Mouse (Mus musculus) left cerebral cortex, adult 2 months (tissue): ENCODE data around the gene Pdzrn3. TPM values are rescaled to one million over a fixed set of nuclear protein-coding genes. Genes with fewer than 3 reads are reported as not detected.
A peak's percentile ranks its signal among the peaks of the same experiment; 100 is the strongest.

Source experiments
- DNase-seq, 2 experiments: peaks; one replicate each; pipeline ENCODE4 v3.0.0; 2021 to 2022; ENCODE audit warnings: low spot score in 2 of 2, mixed read lengths in 1 of 2; ENCODE audit errors: extremely low spot score in 1 of 2
- H3K27ac ChIP-seq: fragments of 200-600 bp; 2 replicates; pipeline ENCODE4 v1.8.1; 2022
- H3K4me3 ChIP-seq: fragments of 200-600 bp; 2 replicates; pipeline ENCODE4 v1.8.1; 2022
- CTCF ChIP-seq: fragments of 200-600 bp; IDR thresholded peaks from 2 replicates; pipeline ENCODE4 v1.8.1; 2022; ENCODE audit warnings: antibody characterized with exemption, mild to moderate bottlenecking, moderate library complexity
- intact Hi-C: fragments of 180-260 bp; cut with DNase I; formaldehyde crosslinking; loops from one replicate; pipeline ENCODE4 v1.15.1; 2025
- total RNA-seq, 2 experiments: library from RNA; stranded (reverse); gene quantifications; 2 replicates each; pipeline ENCODE4 v1.2.3; 2021

Gene Pdzrn3
- total RNA-seq, 2 experiments from 2014 or later, result 47.9 to 50.8 TPM

DNA sequence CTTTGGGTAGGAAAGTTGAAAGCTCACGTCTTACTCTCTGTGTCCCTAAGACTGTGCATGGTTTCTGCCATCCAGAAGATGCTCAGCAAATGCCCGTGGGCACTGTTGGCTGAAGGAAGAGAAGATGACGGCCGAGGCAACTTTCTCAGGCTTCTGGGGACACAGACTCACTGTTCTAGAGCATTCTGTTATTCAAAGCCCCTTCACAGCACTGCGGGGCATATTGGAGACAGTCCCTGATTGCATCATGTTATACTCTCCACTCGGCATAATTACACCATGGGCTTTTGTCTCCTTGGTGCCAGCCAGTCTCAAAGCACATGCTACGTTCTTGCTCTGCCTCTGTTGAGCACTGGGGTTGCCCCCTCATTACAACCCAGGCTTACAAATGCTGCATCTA lies 7.8 kb upstream of the Pdzrn3 start:
- TF ChIP-seq CTCF, result no peak
- no peak for DNase-seq
- Histone ChIP-seq H3K27ac (no peak overlapping the region), H3K4me3 (no peak overlapping the region)
- intact Hi-C loops, result no loop called here

DNA sequence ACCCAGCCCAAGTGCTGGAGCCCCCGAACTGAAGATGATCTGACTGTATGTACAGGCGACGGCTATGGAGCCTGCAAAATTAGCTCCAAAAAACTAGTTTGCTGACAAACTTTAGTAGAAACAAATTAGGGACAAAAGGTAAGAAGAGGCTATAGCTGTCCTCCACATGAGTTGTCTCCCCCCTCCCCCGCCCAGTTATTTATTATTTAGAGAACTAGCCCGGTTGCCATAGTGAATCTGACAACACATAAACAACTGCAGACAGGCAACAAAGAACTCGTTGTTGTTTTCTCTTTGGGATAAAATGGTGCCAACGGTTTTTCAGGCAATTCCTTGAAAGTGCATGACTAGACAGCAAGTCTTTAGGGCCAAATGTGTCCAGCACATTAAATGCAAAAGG lies 7.3 kb upstream of the Pdzrn3 start:
- intact Hi-C loops, result no loop called here
- DNase-seq, result no peak
- H3K27ac ChIP-seq, result no peak overlapping the region
- H3K4me3 ChIP-seq, result no peak overlapping the region
- no peak for TF ChIP-seq CTCF

DNA sequence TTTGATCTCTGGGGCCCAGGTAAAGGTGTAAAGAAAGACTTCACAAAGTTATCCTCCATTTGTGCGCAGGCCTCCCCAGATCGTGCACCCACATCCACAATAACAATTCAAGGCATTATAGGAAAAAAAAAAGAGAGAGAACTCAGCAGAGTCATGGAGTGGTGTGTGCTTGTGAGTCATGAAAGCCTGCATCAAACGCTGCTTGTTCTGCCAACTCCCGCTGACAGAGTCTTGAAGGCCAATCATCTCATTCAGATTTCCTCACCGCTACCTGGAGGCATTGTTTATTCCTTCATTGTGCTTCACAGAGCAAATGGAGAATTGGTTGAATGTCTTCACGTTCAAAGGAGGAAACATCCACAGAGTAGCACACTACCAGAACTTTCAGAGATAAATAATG lies 6.8 kb upstream of the Pdzrn3 start:
- intact Hi-C loops, result no loop called here
- no peak for TF ChIP-seq CTCF
- DNase-seq, result no peak
- H3K4me3 ChIP-seq, result no peak overlapping the region
- no peak overlapping the region for H3K27ac ChIP-seq

DNA sequence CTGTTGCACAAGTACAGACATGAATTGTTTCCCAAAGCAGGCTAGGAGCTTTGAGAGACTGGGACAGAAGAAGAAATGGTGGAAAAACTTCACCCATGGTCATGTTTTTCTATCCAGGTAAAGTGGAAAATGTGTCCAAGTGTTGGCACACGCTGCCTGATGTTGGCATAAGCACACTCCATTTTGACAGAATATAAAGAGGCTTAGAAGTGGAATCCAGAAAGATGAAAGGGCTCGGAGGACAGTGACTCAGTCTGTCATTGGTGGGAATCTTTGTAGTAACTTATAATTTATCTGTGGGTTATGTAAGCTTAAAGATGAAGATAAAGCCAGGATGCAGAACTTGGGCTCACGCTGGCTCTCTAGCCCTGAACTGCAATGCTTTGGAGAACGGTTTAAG lies 5.2 kb upstream of the Pdzrn3 start:
- no peak overlapping the region for H3K4me3 ChIP-seq
- no peak overlapping the region for H3K27ac ChIP-seq
- no peak for DNase-seq
- TF ChIP-seq CTCF, result no peak
- intact Hi-C loops, result no loop called here

DNA sequence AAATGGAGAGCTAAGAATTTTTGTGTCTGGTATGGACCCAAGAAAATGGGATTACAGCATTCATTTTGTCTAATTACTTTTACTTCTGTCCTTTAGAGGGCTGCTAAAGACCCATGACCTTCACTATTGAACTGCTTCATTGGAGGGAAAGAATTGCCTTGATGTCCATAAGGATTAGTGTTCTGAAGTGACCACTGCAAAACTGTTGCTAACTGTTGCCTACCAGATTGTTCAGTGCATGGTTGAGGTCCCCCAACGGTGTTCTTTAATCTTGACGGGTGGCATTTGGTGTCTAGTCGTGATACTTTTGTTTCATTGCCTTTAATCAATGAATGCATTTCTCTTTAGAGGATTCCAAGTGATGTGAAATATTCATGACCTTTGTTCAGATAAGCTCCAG lies 1.8 kb upstream of the Pdzrn3 start:
- DNase-seq, result no peak
- Histone ChIP-seq H3K27ac (no peak overlapping the region), H3K4me3 (no peak overlapping the region)
- intact Hi-C loops, result loop anchor here (5.0 to 10.0 kb wide), 3 partner anchors 103 to 228 kb away; no protein-coding TSS in a partner anchor
- no peak for TF ChIP-seq CTCF

DNA sequence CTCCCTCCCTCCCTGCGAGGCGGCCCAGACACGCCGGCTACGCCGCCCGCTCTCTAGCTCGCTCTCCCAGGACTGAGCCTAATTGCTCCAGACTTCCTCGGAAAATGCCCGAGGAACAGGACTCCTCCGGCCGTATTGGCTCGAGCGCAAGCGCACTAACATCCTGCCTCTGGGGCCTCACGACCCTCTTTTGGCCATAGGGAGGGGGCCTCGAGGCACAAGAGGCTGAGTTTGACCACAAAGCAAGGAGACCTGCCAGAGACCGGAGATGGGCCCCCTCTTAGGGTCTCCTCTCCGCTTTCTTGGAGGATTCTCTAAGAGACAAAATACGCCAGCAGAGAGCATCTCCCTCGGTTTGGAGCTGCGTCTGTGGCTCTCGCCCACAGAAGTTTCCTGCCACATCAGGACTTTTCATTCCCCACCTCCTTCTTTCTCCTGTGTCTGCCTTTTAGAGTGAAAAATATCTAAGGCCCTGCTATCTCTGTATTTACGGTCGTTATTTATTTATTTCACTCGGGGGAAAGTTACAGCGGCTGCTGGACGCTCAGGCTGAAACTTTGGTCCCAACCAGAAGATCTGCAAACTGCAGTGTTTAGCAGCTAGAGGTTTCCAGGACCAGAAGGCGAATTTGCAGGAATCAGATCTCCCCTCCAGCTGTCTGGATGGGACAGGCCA lies 375 bp upstream of the Pdzrn3 start:
- no peak for TF ChIP-seq CTCF
- intact Hi-C loops, result loop anchor here (1.0 to 10.0 kb wide), 4 partner anchors 103 to 229 kb away; no protein-coding TSS in a partner anchor
- DNase-seq, result peak; percentile 53 to 58
- Histone ChIP-seq H3K4me3 (peak overlapping the region; percentile 54), H3K27ac (peak overlapping the region; percentile 89)

DNA sequence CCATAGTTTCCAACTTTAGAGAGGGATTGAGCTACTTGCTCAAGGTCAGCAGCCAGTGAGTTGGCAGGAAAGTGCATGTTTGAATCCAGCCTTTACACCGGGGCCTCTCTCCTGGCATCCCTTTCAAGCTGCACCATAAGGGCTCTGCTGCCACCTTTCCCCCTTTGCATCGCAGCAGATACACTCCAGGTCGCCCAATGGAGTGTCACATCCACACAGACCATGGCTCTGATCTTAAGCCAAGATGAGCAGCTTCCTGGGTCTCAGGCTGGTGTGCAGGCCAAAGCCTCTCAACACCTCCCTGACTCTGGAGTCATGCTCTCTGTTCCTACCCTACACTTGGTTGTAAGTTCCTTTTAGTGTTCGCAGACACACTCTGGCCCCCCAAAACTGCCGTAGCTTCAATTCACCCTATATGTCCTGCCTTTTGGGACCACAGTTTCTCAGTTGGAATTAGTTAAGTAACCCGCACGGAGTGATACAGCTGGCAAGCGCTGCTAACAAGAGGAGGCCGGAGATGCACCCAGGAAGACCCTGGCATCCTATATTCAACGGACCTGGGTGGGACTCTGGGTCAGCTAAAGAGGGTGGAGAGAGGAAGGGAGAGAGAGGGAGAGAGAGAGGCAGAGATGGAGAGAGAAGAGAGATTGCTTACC lies 1.1 kb downstream of the Pdzrn3 start:
- peak overlapping the region; percentile 54 for H3K4me3 ChIP-seq
- no peak for TF ChIP-seq CTCF
- peak overlapping the region; percentile 83 for H3K27ac ChIP-seq
- intact Hi-C loops, result loop anchor here (5.0 to 10.0 kb wide), 3 partner anchors 102 to 231 kb away; no protein-coding TSS in a partner anchor
- no peak for DNase-seq

DNA sequence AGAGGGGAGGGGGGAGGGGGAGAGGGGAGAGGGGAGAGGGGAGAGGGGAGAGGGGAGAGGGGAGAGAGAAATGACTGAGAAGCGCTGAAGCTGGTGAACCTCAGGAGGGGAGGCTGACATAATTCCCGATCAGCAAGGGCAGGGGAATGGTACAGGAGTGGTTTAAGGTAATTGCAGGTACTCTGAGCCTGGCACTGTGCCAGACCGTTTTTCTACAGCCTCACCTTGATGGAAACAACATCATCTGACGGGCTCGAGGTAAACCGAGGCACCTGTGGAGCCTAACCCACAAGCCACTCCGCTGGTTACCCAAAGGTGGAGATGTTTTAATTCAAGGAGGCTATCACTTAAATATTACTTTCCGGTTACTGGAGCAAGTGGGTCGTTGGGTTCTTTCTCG lies 1.6 kb downstream of the Pdzrn3 start:
- TF ChIP-seq CTCF, result no peak
- Histone ChIP-seq H3K4me3 (peak overlapping the region; percentile 54), H3K27ac (peak overlapping the region; percentile 83)
- no peak for DNase-seq
- intact Hi-C loops, result loop anchor here (5.0 to 10.0 kb wide), 3 partner anchors 101 to 231 kb away; no protein-coding TSS in a partner anchor

DNA sequence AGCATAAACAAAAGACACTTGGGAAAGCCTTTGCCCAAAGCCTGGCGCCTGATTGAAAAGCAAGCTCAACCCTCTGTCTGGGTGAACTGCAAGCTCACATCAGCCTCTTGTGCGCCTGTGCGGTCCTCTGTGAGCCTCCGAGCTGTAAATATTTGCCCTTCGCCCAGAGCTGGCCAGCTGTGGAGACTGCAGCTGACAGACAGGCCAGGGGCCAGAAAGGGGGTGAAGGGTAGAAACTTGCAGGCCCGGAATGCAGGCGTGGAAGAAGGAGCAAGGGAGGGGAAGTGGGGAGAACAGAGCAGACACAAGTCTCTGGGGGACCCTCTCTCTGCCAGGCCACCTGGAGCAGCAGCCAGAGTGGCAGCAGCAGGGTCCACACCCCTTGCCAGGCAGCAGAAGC lies 3.0 kb downstream of the Pdzrn3 start:
- intact Hi-C loops, result loop anchor here (5.0 to 10.0 kb wide), 3 partner anchors 100 to 233 kb away; no protein-coding TSS in a partner anchor
- peak overlapping the region; percentile 41 for H3K4me3 ChIP-seq
- peak overlapping the region; percentile 68 for H3K27ac ChIP-seq
- TF ChIP-seq CTCF, result no peak
- no peak for DNase-seq

DNA sequence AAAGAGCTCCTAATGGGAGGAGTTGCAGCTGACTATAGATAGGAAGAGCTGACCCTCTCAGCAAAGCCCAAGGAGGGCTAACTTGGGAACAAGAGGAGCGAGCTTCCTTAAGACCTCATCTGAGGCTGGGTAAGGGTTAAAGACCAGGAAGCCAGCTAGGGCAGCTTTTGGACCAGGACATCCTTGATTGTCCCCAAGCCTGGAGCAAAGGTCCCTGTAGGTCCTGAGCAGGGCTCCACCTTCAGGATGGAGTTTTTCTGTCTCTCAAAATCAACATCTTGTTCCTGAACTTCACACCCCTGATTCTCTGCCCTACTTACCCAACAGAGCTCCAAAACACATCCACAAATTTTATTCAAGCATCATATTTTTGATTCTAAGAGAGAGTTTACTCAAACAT lies 3.5 kb downstream of the Pdzrn3 start:
- no peak for TF ChIP-seq CTCF
- peak overlapping the region; percentile 68; the same call in 1 of the 2 replicates for H3K27ac ChIP-seq
- DNase-seq, result no peak
- intact Hi-C loops, result loop anchor here (10.0 kb wide), 1 partner anchor 99 kb away; no protein-coding TSS in a partner anchor
- peak overlapping the region; percentile 41; the same call in 1 of the 2 replicates for H3K4me3 ChIP-seq

DNA sequence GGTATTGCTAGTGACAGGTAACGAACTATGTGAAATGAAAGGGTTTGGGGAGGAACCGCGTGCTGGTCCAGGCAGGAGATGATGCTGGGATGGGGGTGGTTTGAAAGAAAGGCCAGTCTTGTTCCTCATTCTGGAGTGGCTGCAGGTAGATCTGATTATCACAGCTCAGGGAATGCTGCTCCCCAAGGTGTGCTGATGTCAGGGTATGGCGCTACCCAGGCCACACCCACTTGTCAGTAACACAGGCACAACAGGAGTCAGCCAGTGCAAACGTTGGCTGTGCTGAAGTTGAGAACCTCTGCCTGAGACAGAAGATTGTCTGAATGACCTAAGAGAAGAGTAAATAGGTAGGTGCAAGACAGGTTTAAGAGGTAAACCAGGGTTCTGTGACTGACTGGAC lies 4.7 kb downstream of the Pdzrn3 start:
- H3K27ac ChIP-seq, result no peak overlapping the region
- DNase-seq, result no peak
- intact Hi-C loops, result loop anchor here (10.0 kb wide), 1 partner anchor 98 kb away; no protein-coding TSS in a partner anchor
- TF ChIP-seq CTCF, result no peak
- no peak overlapping the region for H3K4me3 ChIP-seq

DNA sequence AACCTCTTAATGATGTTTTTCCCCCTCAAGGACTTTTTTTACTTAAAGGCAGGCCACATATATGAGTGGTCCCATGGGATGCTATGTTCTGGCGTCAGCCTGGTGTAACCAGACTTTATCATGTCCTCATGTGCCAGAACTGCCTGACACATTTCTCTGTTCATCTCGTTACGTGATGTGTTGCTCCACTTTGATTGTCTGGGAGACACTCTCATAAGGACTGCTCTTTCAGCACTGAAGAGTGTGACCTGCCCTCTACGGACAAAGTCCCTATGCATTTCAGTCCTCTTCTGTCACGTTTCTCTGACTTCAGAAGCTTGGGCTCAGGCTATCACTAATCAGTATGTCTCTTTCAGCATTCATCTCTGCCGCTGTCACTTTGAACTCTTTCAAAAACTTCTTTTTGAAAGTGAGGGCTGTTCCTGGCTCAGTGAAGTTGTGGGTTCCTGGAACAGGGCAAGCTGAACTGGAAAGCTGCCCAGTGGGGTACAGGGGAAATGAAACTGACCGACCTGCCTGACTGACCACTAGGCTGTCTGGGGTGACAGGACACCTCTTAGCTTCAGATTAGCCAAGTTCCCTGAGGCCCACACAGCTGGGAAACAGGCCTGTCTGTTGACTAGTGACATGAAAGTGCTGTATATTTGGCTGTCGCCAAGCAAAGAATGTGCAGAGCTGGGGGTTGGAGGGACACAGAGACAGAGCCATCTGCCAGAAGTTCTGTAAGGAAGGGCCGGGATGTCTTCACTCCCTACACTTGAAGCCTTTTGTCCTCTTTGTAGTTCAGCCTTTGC lies 10.7 kb downstream of the Pdzrn3 start:
- H3K4me3 ChIP-seq, result no peak overlapping the region
- DNase-seq, result no peak
- intact Hi-C loops, result loop anchor here (10.0 kb wide), 1 partner anchor 482 kb away; no protein-coding TSS in a partner anchor
- TF ChIP-seq CTCF, result no peak
- no peak overlapping the region for H3K27ac ChIP-seq
